Mouse (Mus musculus) G1E (cell line): ENCODE results near the gene Grip1.

Experiments used
- CTCF ChIP-seq: IDR thresholded peaks from 2 replicates; pipeline ENCODE4 v1.5.1; 2012; ENCODE audit warnings: low read depth, low read length, inconsistent platforms, mixed read lengths
- GATA1 ChIP-seq: IDR thresholded peaks from 2 replicates; pipeline ENCODE4 v1.6.1; 2012; ENCODE audit warnings: borderline replicate concordance, low read length, inconsistent platforms, mixed read lengths
- TAL1 ChIP-seq: conservative IDR thresholded peaks from 2 replicates; pipeline ENCODE4 v1.6.1; 2012; ENCODE audit warnings: low read depth, low read length, inconsistent platforms, mixed read lengths

DNA sequence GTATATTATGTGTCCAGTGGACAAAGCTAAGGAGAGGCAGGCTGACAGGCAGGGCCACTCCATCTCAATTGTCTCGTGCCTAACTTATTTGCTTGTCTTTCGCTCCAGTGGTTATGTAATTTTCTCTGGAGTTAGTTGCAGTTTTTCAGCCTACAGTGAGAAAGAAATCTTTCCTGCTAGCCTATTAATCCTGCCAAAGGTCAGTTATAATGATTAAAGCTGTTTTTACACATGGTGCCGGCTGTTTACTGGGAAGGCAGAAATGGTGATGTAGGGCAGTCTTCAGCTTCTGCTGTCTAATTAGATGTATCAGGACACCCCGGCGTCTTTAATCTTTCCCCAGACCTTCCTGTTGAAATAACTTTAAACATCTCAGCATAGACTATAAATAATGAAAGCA lies 276.6 kb downstream of the Grip1 start:
- TF ChIP-seq CTCF (no peak), GATA1 (no peak), TAL1 (no peak)
